Comparison of ENCODE assay signal across 8 mouse cellular contexts in genomic region chr7:98968082-98968674, GRCm38 (mm10).
DNase-seq lines count a peak whose midpoint lies in the region; ATAC-seq and TF ChIP-seq lines count a peak whose summit lies in the region.

No protein-coding gene starts in this region.

- intact Hi-C loops in gastrocnemius, postnatal 14 days (cut with DNase I; ENCODE audit: low total_unique reads), result loop anchor here (5.0 kb wide), 1 partner anchor 109 kb away; no protein-coding TSS in a partner anchor

- no peaks in the 10 kb centered on the region for H3K27me3 ChIP-seq in heart, postnatal 0 days (ENCODE audit: control insufficient read depth, insufficient read depth, low read length)
- no peaks in the 10 kb centered on the region for H3K27me3 ChIP-seq in E14TG2a.4 (ENCODE audit: insufficient read depth, low read length)
- H3K27me3 ChIP-seq in embryonic facial prominence, embryonic 14.5 days (replicated peaks; ENCODE audit: control insufficient read depth, insufficient read depth, low read length), result no peaks in the 10 kb centered on the region
- H3K27me3 ChIP-seq in midbrain, embryonic 12.5 days, result peaks cover 37% of the 10 kb centered on the region

- H3K27ac ChIP-seq in heart, postnatal 0 days (ENCODE audit: low read depth), result no peak overlapping the region
- no peak overlapping the region for H3K27ac ChIP-seq in embryonic facial prominence, embryonic 14.5 days (replicated peaks; ENCODE audit: low read depth, low read length)
- no peak overlapping the region for H3K27ac ChIP-seq in midbrain, embryonic 12.5 days (replicated peaks)

- H3K36me3 ChIP-seq in heart, postnatal 0 days (replicated peaks; ENCODE audit: control insufficient read depth, insufficient read depth, low read length), result no peaks in the 10 kb centered on the region
- no peaks in the 10 kb centered on the region for H3K36me3 ChIP-seq in E14TG2a.4 (ENCODE audit: insufficient read depth, low read length)
- H3K36me3 ChIP-seq in embryonic facial prominence, embryonic 14.5 days (ENCODE audit: control insufficient read depth, insufficient read depth, low read length), result no peaks in the 10 kb centered on the region
- peaks cover 3% of the 10 kb centered on the region; the same call in 1 of the 2 replicates for H3K36me3 ChIP-seq in midbrain, embryonic 12.5 days

- WGBS in heart, postnatal 0 days, result 30% methylated on average over 16 of the region's 16 CpGs
- 11% methylated on average over 16 of the region's 16 CpGs for WGBS in embryonic facial prominence, embryonic 14.5 days
- WGBS in midbrain, embryonic 12.5 days, result 7% methylated on average over 16 of the region's 16 CpGs

- no peak for ATAC-seq in heart, postnatal 0 days (ENCODE audit: insufficient read depth, low read depth)
- 0 out of 2 replicates have a peak, but pooled peaks have one; percentile 34 for ATAC-seq in embryonic facial prominence, embryonic 14.5 days (ENCODE audit: low read depth)
- ATAC-seq in midbrain, embryonic 12.5 days (ENCODE audit: low FRiP score, low read depth), result no peak

- TF ChIP-seq CTCF in heart, postnatal 0 days (IDR thresholded peaks at IDR 0.05; ENCODE audit: low read depth), result no peak
- no peak for TF ChIP-seq CTCF in E14TG2a.4 (conservative IDR thresholded peaks at IDR 0.05; ENCODE audit: low read length)

- DNase-seq in heart, postnatal 0 days (ENCODE audit: low spot score), result no peak
- DNase-seq in heart, adult 9 months (ENCODE audit: low spot score in 2 of 2), result no peak
- no peak for DNase-seq in embryonic facial prominence, embryonic 14.5 days (ENCODE audit: low spot score)
- DNase-seq in gastrocnemius, postnatal 14 days, result no peak
- DNase-seq in adrenal gland, postnatal 4 days (ENCODE audit: low spot score in 2 of 2), result no peak
- no peak for DNase-seq in layer of hippocampus, adult 9-10 months (ENCODE audit: low spot score)

- no peak overlapping the region for H3K9ac ChIP-seq in heart, postnatal 0 days (replicated peaks; ENCODE audit: low read depth, low read length)
- H3K9ac ChIP-seq in embryonic facial prominence, embryonic 14.5 days (ENCODE audit: low read depth, low read length), result peak overlapping the region; percentile 30; the same call in 1 of the 2 replicates
- 0 out of 2 replicates have a peak overlapping the region, but pooled peaks have one; percentile 37 for H3K9ac ChIP-seq in midbrain, embryonic 12.5 days (replicated peaks)

- H3K9me3 ChIP-seq in heart, postnatal 0 days (replicated peaks; ENCODE audit: control insufficient read depth, low read length), result no peaks in the 10 kb centered on the region
- peaks cover 10% of the 10 kb centered on the region; the same call in 1 of the 2 replicates for H3K9me3 ChIP-seq in E14TG2a.4 (ENCODE audit: low read length)
- no peaks in the 10 kb centered on the region for H3K9me3 ChIP-seq in embryonic facial prominence, embryonic 14.5 days (ENCODE audit: control insufficient read depth, low read length)
- H3K9me3 ChIP-seq in midbrain, embryonic 12.5 days, result 0 out of 2 replicates have a peak, but pooled peaks cover 7% of the 10 kb centered on the region

- H3K4me1 ChIP-seq in heart, postnatal 0 days (ENCODE audit: control insufficient read depth, insufficient read depth), result peaks cover 8% of the 10 kb centered on the region; the same call in 1 of the 2 replicates
- H3K4me1 ChIP-seq in E14TG2a.4 (replicated peaks; ENCODE audit: low read depth, low read length), result peaks cover 35% of the 10 kb centered on the region
- peaks cover 13% of the 10 kb centered on the region for H3K4me1 ChIP-seq in embryonic facial prominence, embryonic 14.5 days (ENCODE audit: control insufficient read depth, insufficient read depth, low read length)
- H3K4me1 ChIP-seq in midbrain, embryonic 12.5 days, result peaks cover 14% of the 10 kb centered on the region; the same call in 1 of the 2 replicates

- peak overlapping the region; percentile 2 for H3K4me2 ChIP-seq in heart, postnatal 0 days (ENCODE audit: low read depth, low read length)
- H3K4me2 ChIP-seq in embryonic facial prominence, embryonic 14.5 days (ENCODE audit: low read depth, low read length), result peak overlapping the region; percentile 41
- peak overlapping the region; percentile 34 for H3K4me2 ChIP-seq in midbrain, embryonic 12.5 days (replicated peaks)

- no peak overlapping the region for H3K4me3 ChIP-seq in heart, postnatal 0 days (ENCODE audit: low read depth, low read length)
- peak overlapping the region; percentile 26; the same call in 1 of the 2 replicates for H3K4me3 ChIP-seq in E14TG2a.4 (replicated peaks; ENCODE audit: low read length)
- peak overlapping the region; percentile 15; the same call in 1 of the 2 replicates for H3K4me3 ChIP-seq in embryonic facial prominence, embryonic 14.5 days (ENCODE audit: low read depth, low read length)
- no peak overlapping the region for H3K4me3 ChIP-seq in midbrain, embryonic 12.5 days

- no peak for TF ChIP-seq EP300 in heart, postnatal 0 days (IDR thresholded peaks at IDR 0.05; ENCODE audit: low read depth)

Comparison
In these comparisons a context has a peak if more than half of its experiments do, and no peak if none do; other contexts are left out.
1. H3K4me3 ChIP-seq: peak in E14TG2a.4 (single experiment) and embryonic facial prominence, embryonic 14.5 days (single experiment); none in heart, postnatal 0 days (single experiment) and midbrain, embryonic 12.5 days (single experiment).
2. Peak in every context shown above with its lines, with median percentiles within 50 percentile points of each other: H3K4me2 ChIP-seq.